Mouse (Mus musculus): ENCODE data around the gene Btbd19. TPM values are rescaled to one million over a fixed set of nuclear protein-coding genes. Genes with fewer than 3 reads are reported as not detected.

Btbd19 gene
- polyA plus RNA-seq, 1 experiment, result 4.5 TPM

GRCm38 (mm10) chr4:117152714-117153113, 27.2 kb upstream of the Btbd19 start:
- TF ChIP-seq POLR2A (IDR thresholded peaks at IDR 0.05; ENCODE audit: low read depth, low read length) (no peak), CTCF (IDR thresholded peaks at IDR 0.05; ENCODE audit: extremely low read depth, insufficient read length, insufficient replicate concordance, low read depth, low read length) (no peak)
- H3K27ac ChIP-seq (ENCODE audit: insufficient read depth, low read depth, low read length), result no peak overlapping the region
- 31% methylated on average over 5 of the region's 5 CpGs for WGBS
- H3K4me1 ChIP-seq (ENCODE audit: control insufficient read depth, insufficient read depth, insufficient read length, low read length), result no peaks in the 10 kb centered on the region
- H3K27me3 ChIP-seq (ENCODE audit: control insufficient read depth, insufficient read depth, low read length), result no peaks in the 10 kb centered on the region
- H3K36me3 ChIP-seq (ENCODE audit: control insufficient read depth, insufficient read depth, low read length), result peaks cover 40% of the 10 kb centered on the region
- no peak overlapping the region for H3K4me3 ChIP-seq (ENCODE audit: low read depth, low read length)

DNA sequence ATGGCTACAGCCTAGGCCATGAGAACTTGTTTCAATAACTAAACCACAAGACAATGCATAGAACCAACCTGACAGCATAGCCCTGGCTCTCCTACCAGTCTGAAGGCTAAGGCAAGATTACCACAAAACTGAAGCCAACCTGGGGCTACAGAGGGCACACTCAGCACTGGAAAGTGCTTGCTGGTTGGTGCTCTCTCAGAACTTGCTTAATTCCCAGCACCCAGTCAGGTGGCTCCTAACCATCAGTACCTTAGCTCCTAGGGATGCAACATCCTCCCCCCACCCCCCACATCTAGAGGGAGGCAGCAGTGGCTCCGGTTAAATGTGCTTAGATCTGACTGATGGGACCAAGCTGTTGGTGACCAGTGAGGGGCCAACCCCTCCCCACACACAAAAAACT, 25.9 kb upstream of the Btbd19 start:
- TF ChIP-seq CTCF (IDR thresholded peaks at IDR 0.05; ENCODE audit: extremely low read depth, insufficient read length, insufficient replicate concordance, low read depth, low read length) (no peak), POLR2A (IDR thresholded peaks at IDR 0.05; ENCODE audit: low read depth, low read length) (no peak)
- no peaks in the 10 kb centered on the region for H3K27me3 ChIP-seq (ENCODE audit: control insufficient read depth, insufficient read depth, low read length)
- no peak overlapping the region for H3K4me3 ChIP-seq (ENCODE audit: low read depth, low read length)
- H3K4me1 ChIP-seq (ENCODE audit: control insufficient read depth, insufficient read depth, insufficient read length, low read length), result no peaks in the 10 kb centered on the region
- 63% methylated on average over 1 of the region's 1 CpGs for WGBS
- H3K36me3 ChIP-seq (ENCODE audit: control insufficient read depth, insufficient read depth, low read length), result peaks cover 40% of the 10 kb centered on the region
- H3K27ac ChIP-seq (ENCODE audit: insufficient read depth, low read depth, low read length), result no peak overlapping the region

- no peaks in the 10 kb centered on the region for H3K4me1 ChIP-seq (ENCODE audit: control insufficient read depth, insufficient read depth, insufficient read length, low read length)
- 76% methylated on average over 6 of the region's 6 CpGs for WGBS
- no peak overlapping the region for H3K4me3 ChIP-seq (ENCODE audit: low read depth, low read length)
- H3K36me3 ChIP-seq (ENCODE audit: control insufficient read depth, insufficient read depth, low read length), result peaks cover 40% of the 10 kb centered on the region
- TF ChIP-seq POLR2A (IDR thresholded peaks at IDR 0.05; ENCODE audit: low read depth, low read length) (no peak), CTCF (IDR thresholded peaks at IDR 0.05; ENCODE audit: extremely low read depth, insufficient read length, insufficient replicate concordance, low read depth, low read length) (no peak)
- no peaks in the 10 kb centered on the region for H3K27me3 ChIP-seq (ENCODE audit: control insufficient read depth, insufficient read depth, low read length)
- no peak overlapping the region for H3K27ac ChIP-seq (ENCODE audit: insufficient read depth, low read depth, low read length)
Observed at GRCm38 (mm10) chr4:117150212-117150733, 24.7 kb upstream of the Btbd19 start.

DNA sequence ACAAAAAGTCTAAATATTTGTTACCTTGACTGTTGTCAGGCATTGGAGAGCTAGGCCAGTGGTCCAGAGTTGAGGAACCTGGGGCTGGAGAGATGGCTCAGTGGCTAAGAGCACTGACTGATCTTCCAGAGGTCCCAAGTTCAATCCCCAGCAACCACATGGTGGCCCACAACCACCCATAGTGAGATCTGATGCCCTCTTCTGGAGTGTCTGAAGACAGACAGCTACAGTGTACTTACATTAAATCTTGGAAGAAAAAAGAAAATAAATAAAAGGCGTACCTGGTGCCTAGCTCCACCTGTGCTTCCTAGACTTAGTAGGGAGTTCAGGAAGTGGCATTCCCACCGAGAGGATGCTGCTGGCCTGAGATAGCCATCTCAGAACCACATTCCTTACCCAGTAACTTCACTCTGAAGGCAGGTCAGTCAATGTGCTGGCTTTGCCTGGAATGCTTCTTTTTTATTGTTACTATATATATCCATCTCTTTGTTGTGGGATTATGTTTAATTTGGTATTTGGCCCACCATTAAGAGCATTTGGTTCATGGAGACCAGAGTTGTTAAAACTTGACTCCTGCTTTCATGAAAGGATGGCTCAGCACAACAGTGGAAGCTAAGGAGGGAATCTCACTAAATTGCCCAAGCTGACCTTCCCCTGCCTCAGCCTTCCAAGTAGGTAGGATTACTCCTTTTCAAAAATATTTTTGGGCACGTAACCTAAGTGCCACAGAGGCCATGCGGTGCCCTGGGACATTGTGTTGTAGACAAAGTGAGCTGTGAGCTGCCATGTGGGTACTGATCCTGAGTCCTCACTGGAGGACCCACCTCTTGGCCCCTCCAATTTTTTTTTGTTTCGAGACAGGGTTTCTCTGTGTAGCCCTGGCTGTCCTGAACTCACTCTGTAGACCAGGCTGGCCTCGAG, 24.0 kb upstream of the Btbd19 start:
- Histone ChIP-seq H3K4me3 (ENCODE audit: low read depth, low read length) (no peak overlapping the region), H3K27me3 (ENCODE audit: control insufficient read depth, insufficient read depth, low read length) (no peaks in the 10 kb centered on the region), H3K27ac (ENCODE audit: insufficient read depth, low read depth, low read length) (no peak overlapping the region), H3K36me3 (ENCODE audit: control insufficient read depth, insufficient read depth, low read length) (peaks cover 37% of the 10 kb centered on the region), H3K4me1 (ENCODE audit: control insufficient read depth, insufficient read depth, insufficient read length, low read length) (no peaks in the 10 kb centered on the region)
- WGBS, result 72% methylated on average over 6 of the region's 6 CpGs
- no peak for TF ChIP-seq POLR2A (IDR thresholded peaks at IDR 0.05; ENCODE audit: low read depth, low read length)
- no peak for TF ChIP-seq CTCF (IDR thresholded peaks at IDR 0.05; ENCODE audit: extremely low read depth, insufficient read length, insufficient replicate concordance, low read depth, low read length)

GRCm38 (mm10) chr4:117148815-117149214, 23.3 kb upstream of the Btbd19 start:
- peaks cover 31% of the 10 kb centered on the region for H3K36me3 ChIP-seq (ENCODE audit: control insufficient read depth, insufficient read depth, low read length)
- no peak overlapping the region for H3K27ac ChIP-seq (ENCODE audit: insufficient read depth, low read depth, low read length)
- WGBS, result 77% methylated on average over 24 of the region's 24 CpGs
- H3K4me3 ChIP-seq (ENCODE audit: low read depth, low read length), result no peak overlapping the region
- no peaks in the 10 kb centered on the region for H3K4me1 ChIP-seq (ENCODE audit: control insufficient read depth, insufficient read depth, insufficient read length, low read length)
- TF ChIP-seq POLR2A (IDR thresholded peaks at IDR 0.05; ENCODE audit: low read depth, low read length) (no peak), CTCF (IDR thresholded peaks at IDR 0.05; ENCODE audit: extremely low read depth, insufficient read length, insufficient replicate concordance, low read depth, low read length) (no peak)
- H3K27me3 ChIP-seq (ENCODE audit: control insufficient read depth, insufficient read depth, low read length), result no peaks in the 10 kb centered on the region

GRCm38 (mm10) chr4:117148047-117148713, 22.7 kb upstream of the Btbd19 start:
- no peak for TF ChIP-seq POLR2A (IDR thresholded peaks at IDR 0.05; ENCODE audit: low read depth, low read length)
- no peak overlapping the region for H3K4me3 ChIP-seq (ENCODE audit: low read depth, low read length)
- H3K4me1 ChIP-seq (ENCODE audit: control insufficient read depth, insufficient read depth, insufficient read length, low read length), result no peaks in the 10 kb centered on the region
- no peak overlapping the region for H3K27ac ChIP-seq (ENCODE audit: insufficient read depth, low read depth, low read length)
- no peaks in the 10 kb centered on the region for H3K27me3 ChIP-seq (ENCODE audit: control insufficient read depth, insufficient read depth, low read length)
- H3K36me3 ChIP-seq (ENCODE audit: control insufficient read depth, insufficient read depth, low read length), result peaks cover 26% of the 10 kb centered on the region
- 69% methylated on average over 18 of the region's 18 CpGs for WGBS

DNA sequence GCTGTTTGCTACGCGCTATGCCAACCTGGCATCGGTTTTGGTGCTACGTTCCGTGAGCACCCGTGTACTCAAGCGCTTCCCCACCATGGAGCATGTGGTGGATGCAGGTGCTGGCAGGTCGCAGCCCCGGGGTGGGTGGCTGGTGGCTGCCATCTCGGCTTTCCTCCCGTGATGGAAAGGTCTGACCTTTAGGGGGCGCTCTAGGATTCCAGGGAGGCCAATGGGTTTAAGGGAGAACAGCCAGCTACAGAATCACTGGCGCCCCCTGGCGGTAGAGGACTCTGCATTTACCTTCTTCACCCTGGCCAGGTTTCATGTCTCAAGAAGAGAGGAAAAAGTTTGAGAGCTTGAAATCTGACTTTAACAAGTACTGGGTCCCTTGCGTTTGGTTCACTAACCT, 20.7 kb upstream of the Btbd19 start:
- Histone ChIP-seq H3K27ac (ENCODE audit: insufficient read depth, low read depth, low read length) (no peak overlapping the region), H3K4me1 (ENCODE audit: control insufficient read depth, insufficient read depth, insufficient read length, low read length) (no peaks in the 10 kb centered on the region), H3K27me3 (ENCODE audit: control insufficient read depth, insufficient read depth, low read length) (no peaks in the 10 kb centered on the region), H3K36me3 (ENCODE audit: control insufficient read depth, insufficient read depth, low read length) (peaks cover 9% of the 10 kb centered on the region), H3K4me3 (ENCODE audit: low read depth, low read length) (no peak overlapping the region)
- no peak for TF ChIP-seq POLR2A (IDR thresholded peaks at IDR 0.05; ENCODE audit: low read depth, low read length)
- peak; percentile 96; the same call in 1 of the 2 replicates for TF ChIP-seq CTCF (IDR thresholded peaks at IDR 0.05; ENCODE audit: extremely low read depth, insufficient read length, insufficient replicate concordance, low read depth, low read length)
- 38% methylated on average over 15 of the region's 15 CpGs for WGBS
